Mouse (Mus musculus) layer of hippocampus, adult 2 months (tissue): ENCODE data around the gene Tmem63c. TPM values are rescaled to one million over a fixed set of nuclear protein-coding genes. Genes with fewer than 3 reads are reported as not detected.

Experiments used
- DNase-seq, 2 experiments: peaks; one replicate each; pipeline ENCODE4 v3.0.0; 2022; ENCODE audit warnings: low spot score in 2 of 2
- H3K27ac ChIP-seq: fragments of 200-600 bp; 2 replicates; pipeline ENCODE4 v1.8.1; 2022
- H3K4me3 ChIP-seq: fragments of 200-600 bp; 2 replicates; pipeline ENCODE4 v1.8.1; 2022; ENCODE audit warnings: mild to moderate bottlenecking
- CTCF ChIP-seq: fragments of 200-600 bp; conservative IDR thresholded peaks from 2 replicates; pipeline ENCODE4 v1.8.1; 2022; ENCODE audit warnings: antibody characterized with exemption, mild to moderate bottlenecking, moderate library complexity
- total RNA-seq, 2 experiments: library from RNA; stranded (reverse); gene quantifications; 2 replicates each; pipeline ENCODE4 v1.2.3; 2021

Gene Tmem63c
- total RNA-seq, 2 experiments from 2014 or later, result 38.1 to 39.3 TPM

DNA sequence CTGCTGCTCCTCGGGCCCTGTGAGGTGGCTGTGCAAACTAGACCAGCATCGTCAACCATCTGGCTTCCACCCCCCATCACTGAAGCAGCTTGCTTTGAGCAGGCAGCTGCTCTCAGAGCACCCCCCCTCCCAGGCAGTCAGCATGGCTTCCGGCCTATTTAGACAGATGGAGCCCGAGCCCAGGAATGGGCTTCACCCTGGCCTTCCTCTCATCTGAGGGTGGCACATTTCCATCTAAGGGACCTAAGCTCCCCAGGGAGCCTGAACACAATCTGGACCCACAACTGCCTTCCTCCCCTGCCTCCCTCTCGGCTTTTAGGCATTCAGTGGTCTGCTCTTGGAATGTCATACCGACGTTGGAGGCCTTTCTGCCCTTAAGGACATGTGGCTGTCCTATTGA is 22.1 kb downstream of the Tmem63c start:
- H3K4me3 ChIP-seq, result no peak overlapping the region

DNA sequence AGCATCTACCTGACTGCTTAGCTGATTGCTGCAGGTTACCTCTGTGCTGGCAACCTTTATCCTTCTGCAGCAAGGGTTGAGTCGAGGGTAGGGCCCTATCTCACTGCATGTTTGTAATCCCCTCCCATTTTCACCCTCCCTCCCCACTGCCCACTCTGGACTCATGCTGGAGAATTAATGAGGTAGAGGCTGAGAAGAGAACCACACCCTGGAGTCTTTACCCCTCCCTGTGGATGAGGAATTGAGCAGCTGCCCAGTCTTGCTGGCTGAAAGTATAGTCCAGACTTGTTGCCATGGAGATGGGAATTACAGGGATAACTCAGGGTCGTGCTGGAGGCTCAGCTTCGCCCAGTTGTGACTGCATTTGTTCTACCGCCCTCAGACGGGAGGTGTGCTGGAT is 23.6 kb downstream of the Tmem63c start:
- no peak for TF ChIP-seq CTCF
- Histone ChIP-seq H3K4me3 (no peak overlapping the region), H3K27ac (peak overlapping the region; percentile 88)
- peak in 1 of 2 experiments; percentile 28 for DNase-seq

More for the DNA sequence above, 22.1 kb downstream of the Tmem63c start:
- no peak for TF ChIP-seq CTCF
- peak; percentile 59 to 63 for DNase-seq
- H3K27ac ChIP-seq, result peak overlapping the region; percentile 88

DNA sequence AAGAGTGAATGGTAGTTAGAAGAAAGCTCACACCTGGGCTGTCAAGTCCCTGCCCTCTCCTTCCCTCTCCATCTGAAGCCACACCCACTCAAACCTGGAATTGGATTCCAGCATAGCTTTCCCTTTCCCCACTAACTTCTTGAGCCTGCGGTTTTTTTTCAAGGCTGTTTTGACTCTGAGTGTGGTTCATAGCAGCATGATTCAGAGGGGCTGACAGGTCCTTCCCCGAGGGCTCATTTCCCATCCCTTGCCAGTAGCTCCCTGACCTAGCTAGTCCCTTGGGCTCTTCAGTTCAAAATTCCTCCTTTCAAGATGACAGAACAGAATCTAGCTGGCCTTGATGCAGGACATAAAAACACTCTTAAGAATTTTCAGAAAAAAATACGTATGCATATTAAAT is 26.4 kb downstream of the Tmem63c start:
- no peak overlapping the region for H3K27ac ChIP-seq
- no peak overlapping the region for H3K4me3 ChIP-seq
- no peak for DNase-seq
- no peak for TF ChIP-seq CTCF

DNA sequence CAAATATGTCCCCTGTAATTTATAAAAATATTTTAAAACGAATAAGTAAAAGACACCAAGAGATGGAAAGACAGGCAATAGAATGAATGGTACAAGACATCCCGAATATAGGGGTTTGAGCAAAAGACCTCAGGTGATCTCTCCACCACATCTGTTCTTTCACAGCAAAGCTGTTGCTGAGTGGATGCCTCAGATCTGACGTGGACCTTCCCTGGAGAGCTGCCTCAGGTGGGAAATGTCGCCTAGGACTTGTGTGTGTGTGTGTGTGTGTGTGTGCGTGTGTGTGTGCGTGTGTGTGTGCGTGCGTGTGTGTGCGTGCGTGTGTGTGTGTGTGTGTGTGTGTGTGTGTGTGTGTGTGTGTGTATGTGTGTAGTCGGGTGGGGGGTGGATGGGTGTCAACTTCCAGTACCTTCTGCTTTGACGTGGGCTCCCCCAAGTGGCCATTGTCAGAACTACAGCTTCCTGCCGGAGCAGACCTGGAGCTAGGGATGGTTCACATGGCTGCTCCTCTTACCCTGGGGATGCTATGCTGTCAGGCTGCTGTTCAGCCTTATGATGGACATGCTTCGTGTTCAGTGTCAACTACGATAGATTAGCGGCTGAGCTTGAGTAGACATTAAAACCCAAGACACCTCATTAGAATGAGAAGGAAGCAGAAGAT is 31.7 kb downstream of the Tmem63c start:
- no peak overlapping the region for H3K4me3 ChIP-seq
- no peak overlapping the region for H3K27ac ChIP-seq
- DNase-seq, result peak; percentile 86 to 98
- TF ChIP-seq CTCF, result peak; percentile 79

DNA sequence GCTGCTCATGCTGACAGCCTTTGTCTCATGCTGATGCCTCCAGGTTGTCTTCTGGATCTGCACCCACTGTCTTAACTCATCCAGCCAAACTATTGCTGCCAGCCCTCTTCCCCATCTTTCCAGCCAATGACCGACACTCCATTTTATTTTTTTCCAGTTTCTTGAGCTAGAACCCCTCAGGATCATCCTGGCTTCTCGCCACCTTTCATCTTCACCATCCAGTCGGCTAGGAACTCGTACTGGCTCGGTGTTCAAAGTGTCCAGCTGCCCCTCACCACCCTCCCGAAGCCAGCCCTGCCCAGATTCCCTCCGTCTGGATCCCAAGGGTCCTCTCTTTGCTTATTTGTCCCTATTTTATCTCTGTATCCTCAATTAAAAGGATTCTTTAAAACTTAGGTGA is 33.7 kb downstream of the Tmem63c start:
- Histone ChIP-seq H3K4me3 (no peak overlapping the region), H3K27ac (no peak overlapping the region)
- TF ChIP-seq CTCF, result no peak
- no peak for DNase-seq

DNA sequence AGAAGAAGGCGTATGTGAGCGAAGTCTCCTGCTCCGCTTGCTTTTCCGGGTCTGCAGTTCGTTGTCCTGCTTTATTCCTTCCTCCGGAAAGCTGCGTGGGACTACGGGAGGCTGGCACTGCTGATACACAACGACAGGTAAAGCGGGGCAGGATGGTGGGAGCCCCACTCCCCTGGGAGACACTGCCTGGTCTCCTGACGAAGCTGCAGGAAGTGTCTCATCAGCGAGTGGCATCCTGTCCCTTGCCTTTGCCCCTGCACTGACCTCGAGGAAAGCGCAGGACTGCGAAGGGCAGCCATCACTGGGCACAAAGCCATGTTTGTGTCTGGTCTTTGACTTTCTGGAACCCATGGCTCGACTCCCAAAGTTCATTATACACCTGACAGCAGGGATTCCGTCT is 35.9 kb downstream of the Tmem63c start:
- no peak for TF ChIP-seq CTCF

DNA sequence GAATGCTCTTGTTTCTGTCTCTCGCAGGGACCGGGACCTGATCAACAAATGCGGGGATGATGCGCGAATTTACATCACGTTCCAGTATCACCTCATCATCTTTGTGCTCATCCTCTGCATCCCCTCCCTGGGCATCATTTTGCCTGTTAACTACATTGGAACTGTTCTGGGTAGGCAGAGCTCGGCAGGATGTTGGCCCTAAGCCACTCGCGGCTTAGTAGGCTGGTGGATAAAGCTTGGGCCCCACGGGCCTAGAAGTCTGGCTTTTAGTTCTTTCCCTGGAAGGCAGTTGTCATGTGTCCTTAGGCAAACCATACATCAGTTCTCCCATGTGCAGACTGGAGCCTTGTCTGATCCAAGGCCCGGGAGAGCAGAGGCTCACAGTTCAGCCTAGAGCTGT is 44.3 kb downstream of the Tmem63c start:
- DNase-seq, result no peak
- Histone ChIP-seq H3K27ac (no peak overlapping the region), H3K4me3 (no peak overlapping the region)
- no peak for TF ChIP-seq CTCF

More for the DNA sequence above, 35.9 kb downstream of the Tmem63c start:
- DNase-seq, result no peak
- H3K4me3 ChIP-seq, result no peak overlapping the region
- no peak overlapping the region for H3K27ac ChIP-seq

DNA sequence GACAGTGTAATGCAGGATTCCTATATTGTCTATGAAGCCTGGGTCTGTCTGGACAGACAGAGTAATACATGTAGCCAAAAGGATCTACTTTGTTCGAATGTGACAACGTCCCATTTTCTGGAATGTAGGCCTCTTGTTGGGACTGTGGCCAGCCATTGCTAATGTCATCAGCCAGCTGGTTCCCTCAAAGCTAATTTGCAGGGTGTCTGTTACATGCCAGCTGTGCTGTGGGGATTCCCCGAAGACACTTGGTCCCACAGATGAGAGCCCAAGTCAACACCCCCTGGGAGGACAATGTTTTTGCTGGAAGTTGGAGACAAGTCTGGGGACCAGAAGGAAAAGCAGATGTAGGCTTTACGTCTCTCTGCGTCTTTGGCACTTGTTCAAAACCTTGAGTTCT is 45.3 kb downstream of the Tmem63c start:
- no peak overlapping the region for H3K4me3 ChIP-seq
- no peak for TF ChIP-seq CTCF
- no peak overlapping the region for H3K27ac ChIP-seq
- peak; percentile 39 to 54 for DNase-seq

DNA sequence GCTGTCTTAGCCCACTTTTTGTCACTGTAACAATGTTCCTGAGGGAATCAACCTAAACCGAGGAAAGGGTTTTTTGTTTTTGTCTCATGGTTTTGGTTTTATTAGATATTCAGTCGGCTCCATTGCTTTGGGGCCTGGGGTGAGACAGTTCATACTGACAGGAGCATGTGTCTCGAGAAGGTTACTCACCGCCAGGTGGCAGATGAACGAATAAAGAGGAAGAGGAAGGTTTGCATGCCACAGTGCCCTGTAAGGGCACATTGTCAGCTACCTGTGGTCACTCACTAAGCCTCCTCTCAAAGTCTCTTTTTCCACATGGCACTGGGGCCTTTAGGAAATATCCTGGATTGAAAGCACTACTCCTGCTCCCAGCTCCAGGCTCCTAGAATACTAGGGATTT is 49.4 kb downstream of the Tmem63c start:
- Histone ChIP-seq H3K4me3 (no peak overlapping the region), H3K27ac (no peak overlapping the region)
- no peak for TF ChIP-seq CTCF
- DNase-seq, result no peak

DNA sequence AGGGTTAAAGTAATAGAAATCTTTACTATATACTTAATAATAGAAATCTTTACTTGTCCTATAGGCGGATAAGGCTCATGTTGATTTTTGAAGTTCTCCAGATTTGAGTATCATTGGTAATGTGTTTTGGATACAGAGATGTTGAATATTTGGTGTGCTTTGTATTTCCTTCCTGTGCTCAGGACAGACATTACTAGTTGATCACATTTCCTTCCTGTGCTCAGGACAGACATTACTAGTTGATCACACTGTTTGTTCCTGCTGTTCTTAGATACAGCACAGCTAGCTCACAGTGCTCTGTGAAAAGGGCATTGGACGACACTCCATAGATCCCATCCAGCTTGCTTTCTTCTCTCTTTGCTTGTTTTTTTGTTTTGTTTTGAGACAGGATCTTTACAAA is 55.5 kb downstream of the Tmem63c start:
- no peak overlapping the region for H3K4me3 ChIP-seq
- H3K27ac ChIP-seq, result no peak overlapping the region
- no peak for TF ChIP-seq CTCF
- no peak for DNase-seq

DNA sequence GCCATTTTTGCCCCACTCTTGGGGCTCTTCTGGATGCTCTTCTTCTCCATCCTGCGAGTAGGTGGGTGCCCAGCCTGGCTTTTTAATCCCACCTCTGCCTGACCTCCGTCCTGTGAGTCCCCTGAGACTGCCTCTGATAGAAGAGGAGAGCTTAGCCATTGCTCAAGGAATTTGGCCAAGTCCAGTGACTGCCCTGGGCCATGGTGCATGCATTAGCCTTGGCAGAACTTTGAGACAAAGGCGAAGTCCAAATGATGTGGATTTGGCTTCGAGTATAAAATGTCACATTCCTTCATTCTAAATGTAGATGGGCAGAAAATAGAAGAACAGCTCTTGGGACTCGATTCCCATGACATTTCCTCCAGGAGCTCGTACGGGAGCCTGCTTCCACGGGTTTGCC is 61.7 kb downstream of the Tmem63c start:
- no peak for DNase-seq
- Histone ChIP-seq H3K4me3 (no peak overlapping the region), H3K27ac (no peak overlapping the region)
- no peak for TF ChIP-seq CTCF

DNA sequence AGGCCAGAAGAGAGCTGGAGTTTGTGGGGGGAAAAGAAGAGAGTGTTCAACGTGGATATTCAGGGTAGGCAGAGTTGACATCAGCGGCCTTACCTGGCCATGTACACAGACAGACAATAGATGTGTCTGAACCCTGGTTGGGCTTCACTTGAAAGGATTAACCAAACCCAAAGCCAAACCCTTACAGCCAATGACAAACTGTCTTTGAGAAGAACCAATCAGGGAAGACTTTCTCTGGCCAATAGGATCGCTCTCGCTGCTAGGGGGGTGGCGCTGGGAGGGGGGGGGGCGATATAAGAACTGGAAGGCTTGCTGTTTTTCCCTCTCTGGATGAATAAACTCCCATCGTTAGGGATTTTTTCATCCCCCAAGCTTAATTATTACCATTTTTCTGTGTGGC is 66.1 kb downstream of the Tmem63c start:
- no peak for DNase-seq
- TF ChIP-seq CTCF, result no peak
- H3K4me3 ChIP-seq, result no peak overlapping the region
- no peak overlapping the region for H3K27ac ChIP-seq

DNA sequence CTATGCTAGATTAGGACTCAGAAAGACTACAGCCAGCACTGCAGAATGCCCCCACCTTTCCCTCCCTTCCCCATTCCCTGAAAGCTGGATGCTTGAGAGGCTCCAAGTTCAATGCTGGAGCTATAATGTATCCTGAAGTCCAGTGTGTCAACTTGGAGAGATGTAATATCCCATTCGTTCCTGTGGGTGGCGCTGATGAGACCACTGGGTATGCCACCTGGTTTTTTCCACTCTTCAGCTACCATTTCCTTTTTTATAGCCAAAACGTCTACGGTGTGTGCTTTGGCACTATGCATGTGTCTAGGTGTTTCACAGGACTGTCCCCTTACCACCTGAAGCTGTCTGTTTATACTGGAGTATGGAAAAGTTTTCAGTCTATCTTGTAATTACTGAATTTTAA is 67.2 kb downstream of the Tmem63c start:
- TF ChIP-seq CTCF, result peak; percentile 75
- DNase-seq, result no peak

DNA sequence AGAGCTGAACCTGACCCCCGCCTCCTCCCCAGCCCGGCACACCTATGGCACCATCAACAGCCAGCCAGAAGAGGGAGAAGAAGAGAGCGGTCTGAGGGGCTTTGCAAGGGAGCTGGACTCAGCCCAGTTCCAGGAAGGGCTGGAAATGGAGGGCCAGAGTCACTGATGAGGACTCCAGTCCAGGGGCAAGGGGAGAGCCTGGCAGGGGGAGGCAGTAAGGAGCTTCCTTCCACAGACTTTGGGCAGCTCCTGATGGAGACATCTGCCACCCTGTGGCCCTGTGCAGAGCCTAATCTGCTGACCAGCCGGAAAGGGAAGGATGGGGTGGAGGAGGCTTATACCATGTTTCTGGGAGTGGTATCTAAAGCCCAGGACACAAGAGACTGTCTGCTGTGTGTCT is 68.1 kb downstream of the Tmem63c start:
- no peak for TF ChIP-seq CTCF
- no peak overlapping the region for H3K27ac ChIP-seq
- no peak for DNase-seq
- no peak overlapping the region for H3K4me3 ChIP-seq

More for the DNA sequence above, 67.2 kb downstream of the Tmem63c start:
- Histone ChIP-seq H3K4me3 (no peak overlapping the region), H3K27ac (no peak overlapping the region)
